Mouse (Mus musculus) hindbrain, embryonic 11.5 days (tissue): ENCODE data around the gene Gm21083. TPM values are rescaled to one million over a fixed set of nuclear protein-coding genes. Genes with fewer than 3 reads are reported as not detected.
"Not testable (repeated sequence)": the region's sequence is repeated elsewhere in the genome, so short reads cannot be mapped to it uniquely, and the experiment has no call there.

Experiments used
- ATAC-seq: fragments of 200-750 bp; cut with Nextera tagmentation; 2 replicates; pipeline ENCODE4 v1.8.0; 2017; ENCODE audit warnings: mild to moderate bottlenecking, moderate TSS enrichment, moderate library complexity; ENCODE audit not compliant: low FRiP score
- DNase-seq: peaks from one replicate; pipeline ENCODE4 v3.0.0-alpha.2; 2015; ENCODE audit warnings: low spot score
- H3K27ac ChIP-seq: fragments of 300-500 bp; sonication (generic); 2 replicates; pipeline ENCODE4 v1.5.1; 2014; ENCODE audit warnings: mild to moderate bottlenecking, low read depth, low read length
- H3K27me3 ChIP-seq: fragments of 300-500 bp; sonication (generic); 2 replicates; pipeline ENCODE4 v1.6.1; 2014; ENCODE audit warnings: mild to moderate bottlenecking, low read length, moderate library complexity, mixed read lengths; ENCODE audit not compliant: control insufficient read depth, insufficient read depth
- H3K36me3 ChIP-seq: fragments of 300-500 bp; sonication (generic); 2 replicates; pipeline ENCODE4 v1.6.1; 2014; ENCODE audit warnings: mild to moderate bottlenecking, low read length, moderate library complexity, mixed read lengths; ENCODE audit not compliant: control insufficient read depth, insufficient read depth
- H3K4me1 ChIP-seq: fragments of 300-500 bp; sonication (generic); replicated peaks from 2 replicates; pipeline ENCODE4 v1.6.1; 2014; ENCODE audit warnings: low read length, mixed read lengths; ENCODE audit not compliant: control insufficient read depth, insufficient read depth
- H3K4me2 ChIP-seq: fragments of 300-500 bp; sonication (generic); replicated peaks from 2 replicates; pipeline ENCODE4 v1.6.1; 2014; ENCODE audit warnings: mild to moderate bottlenecking, low read depth, low read length
- H3K4me3 ChIP-seq: fragments of 300-500 bp; sonication (generic); 2 replicates; pipeline ENCODE4 v1.5.1; 2014; ENCODE audit warnings: low read depth, low read length
- H3K9ac ChIP-seq: fragments of 300-500 bp; sonication (generic); 2 replicates; pipeline ENCODE4 v1.6.1; 2014; ENCODE audit warnings: low read depth, low read length
- H3K9me3 ChIP-seq: fragments of 300-500 bp; sonication (generic); 2 replicates; pipeline ENCODE4 v1.6.1; 2016; ENCODE audit warnings: low read length; ENCODE audit not compliant: control insufficient read depth
- WGBS: fragments of 180-500 bp; shearing (Covaris S2); extraction: QIAGEN DNeasy Blood & Tissue Kit; methylation state at CpG from one replicate; pipeline ENCODE4 v1.1.7; 2014; 5-methylcytosine and 5-hydroxymethylcytosine counted together
- polyA plus RNA-seq: library from polyadenylated mRNA; unstranded; fragments of >200 nt; fragmentation: Nextera tagmentation; extraction: Ambion mirVana; gene quantifications from 2 replicates; pipeline ENCODE4 v1.2.1, GENCODE M21; 2014

Gm21083 gene
- not detected in 2 replicates for polyA plus RNA-seq

DNA sequence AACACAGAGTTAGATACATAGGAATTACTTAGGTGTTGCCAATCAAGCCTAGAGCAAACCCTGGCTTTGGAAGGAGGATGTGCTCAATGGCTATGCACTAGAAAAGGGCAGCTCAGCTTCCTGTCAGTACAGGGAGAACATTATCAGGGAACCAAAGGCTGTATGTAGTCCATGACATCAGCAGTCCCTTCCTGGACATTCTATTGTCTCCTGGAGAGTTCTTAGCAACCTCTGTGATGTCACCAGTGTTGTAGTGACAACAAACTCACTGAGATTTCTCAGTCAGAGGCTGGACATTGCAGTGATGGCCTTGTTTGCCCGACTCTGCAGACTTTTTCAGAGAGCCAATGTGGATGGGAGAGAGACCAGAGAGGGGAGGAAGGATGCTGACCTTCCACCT, at the start of gene Gm21083:
Gene Gm21083 (plus strand): TSS at position 301 of the 400 bp plus-strand sequence.
- not testable (repeated sequence) for H3K4me2 ChIP-seq
- WGBS: no CpG with 5 or more reads among the region's 1 CpGs

GRCm38 (mm10) chr5:15529122-15529521, 48.0 kb upstream of the Gm21083 start, which contains the start of gene Gm21190:
Gm21190 (minus strand) TSS chr5:15529222.
- H3K4me2 ChIP-seq, DNase-seq, H3K4me3 ChIP-seq, H3K27ac ChIP-seq, ATAC-seq, H3K9ac ChIP-seq, H3K4me1 ChIP-seq, H3K36me3 ChIP-seq, H3K27me3 ChIP-seq, H3K9me3 ChIP-seq: not testable (repeated sequence)
- WGBS: no CpG with 5 or more reads among the region's 1 CpGs

More for the DNA sequence above, at the start of gene Gm21083:
- not testable (repeated sequence) for H3K36me3 ChIP-seq, ATAC-seq, H3K27me3 ChIP-seq, DNase-seq, H3K9me3 ChIP-seq, H3K27ac ChIP-seq, H3K4me1 ChIP-seq, H3K4me3 ChIP-seq, H3K9ac ChIP-seq

DNA sequence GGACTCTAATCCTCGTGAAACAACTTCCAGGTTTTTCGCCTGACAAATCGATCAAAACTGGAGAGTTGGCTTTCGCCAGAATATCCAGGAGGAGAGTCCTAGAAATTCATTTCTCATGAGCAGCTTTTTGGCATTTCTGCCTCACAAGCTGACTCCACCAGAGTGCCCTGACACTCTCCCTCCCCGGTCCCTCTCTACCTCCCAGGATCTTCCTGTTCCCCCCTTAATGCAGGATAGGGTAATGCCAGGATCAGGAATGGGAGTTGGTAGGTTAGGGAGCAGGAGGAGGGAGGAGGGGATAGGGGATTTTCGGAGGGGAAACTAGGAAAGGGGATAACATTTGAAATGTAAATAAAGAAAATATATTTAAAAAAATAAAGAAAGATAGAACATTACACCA, 28.5 kb upstream of the Gm21083 start:
- not testable (repeated sequence) for H3K4me1 ChIP-seq, H3K27ac ChIP-seq, H3K9me3 ChIP-seq, H3K4me3 ChIP-seq, H3K4me2 ChIP-seq, ATAC-seq, H3K36me3 ChIP-seq, DNase-seq, H3K27me3 ChIP-seq, H3K9ac ChIP-seq
- WGBS: 79% methylated on average over 6 of the region's 6 CpGs

GRCm38 (mm10) chr5:15549134-15549533, 28.0 kb upstream of the Gm21083 start:
- H3K27me3 ChIP-seq, DNase-seq, ATAC-seq, H3K4me2 ChIP-seq, H3K9me3 ChIP-seq, H3K9ac ChIP-seq, H3K4me1 ChIP-seq, H3K4me3 ChIP-seq, H3K27ac ChIP-seq, H3K36me3 ChIP-seq: not testable (repeated sequence)
- 45% methylated on average over 1 of the region's 1 CpGs for WGBS

DNA sequence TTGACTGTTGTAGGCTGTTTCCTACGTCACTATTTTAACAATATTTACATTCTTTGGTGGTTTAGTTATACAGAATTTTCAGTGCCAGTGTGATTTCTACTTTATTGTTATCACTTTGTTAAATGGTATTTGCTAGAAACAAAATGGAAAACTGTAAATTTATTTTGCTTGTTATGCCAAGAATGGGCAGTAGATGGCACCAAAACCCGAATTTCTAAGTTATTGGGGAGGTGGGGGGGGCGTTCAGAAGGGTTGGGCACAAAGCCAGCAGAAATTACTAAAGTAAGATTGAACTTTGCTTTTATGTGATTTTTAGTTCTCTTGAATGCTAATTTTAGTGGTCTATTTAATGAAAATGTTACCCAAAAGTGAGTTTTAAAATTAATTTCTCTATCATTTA, 27.5 kb upstream of the Gm21083 start:
- not testable (repeated sequence) for H3K9ac ChIP-seq, H3K4me1 ChIP-seq, H3K9me3 ChIP-seq, H3K36me3 ChIP-seq, H3K4me3 ChIP-seq, H3K4me2 ChIP-seq, ATAC-seq, H3K27ac ChIP-seq, H3K27me3 ChIP-seq
- DNase-seq: peak; percentile 46
- WGBS: 12% methylated on average over 3 of the region's 3 CpGs

GRCm38 (mm10) chr5:15558654-15559053, 18.5 kb upstream of the Gm21083 start:
- H3K4me3 ChIP-seq, H3K9me3 ChIP-seq, H3K27me3 ChIP-seq, DNase-seq, ATAC-seq, H3K27ac ChIP-seq, H3K9ac ChIP-seq, H3K4me1 ChIP-seq, H3K36me3 ChIP-seq, H3K4me2 ChIP-seq: not testable (repeated sequence)
- 79% methylated on average over 1 of the region's 1 CpGs for WGBS

DNA sequence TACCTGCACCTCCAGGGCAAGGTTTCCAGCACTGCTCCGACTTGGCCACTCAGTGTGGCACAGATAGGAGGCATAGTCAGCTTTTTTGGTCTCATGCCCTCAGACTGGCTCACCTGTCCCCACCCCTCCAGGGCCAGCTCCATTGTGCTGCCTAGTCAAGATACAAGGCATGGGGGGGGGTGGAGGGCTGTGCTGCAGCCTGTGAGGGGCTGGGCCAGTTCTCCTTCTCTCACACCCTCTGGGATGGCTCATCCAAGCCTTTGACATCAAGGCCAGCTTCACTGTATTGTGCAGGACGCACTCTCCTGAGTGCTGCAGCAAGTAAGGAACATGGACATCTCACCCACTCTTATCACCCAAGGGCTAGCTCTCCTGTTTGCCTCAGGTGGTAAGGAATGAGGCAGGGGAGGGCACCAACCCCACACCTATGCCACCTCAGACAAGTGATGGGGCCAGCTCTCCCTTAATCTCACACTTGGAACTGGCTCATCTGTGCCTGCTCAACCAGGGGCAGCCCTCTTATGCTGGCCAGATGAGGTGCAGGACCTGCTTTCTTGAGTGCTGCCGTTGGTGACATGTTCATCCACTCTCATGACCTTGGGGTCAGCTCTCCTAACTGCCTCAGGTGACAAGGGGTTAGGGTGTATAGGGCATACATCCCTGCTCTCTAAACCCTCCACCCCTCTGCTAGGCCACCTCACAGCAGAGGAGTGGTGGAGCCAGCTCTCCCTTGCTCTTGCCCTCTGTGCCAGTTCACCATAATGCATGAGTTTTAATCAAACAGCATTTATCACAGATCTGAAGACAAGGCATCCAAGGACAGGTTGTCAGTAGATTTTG, 15.5 kb upstream of the Gm21083 start:
- WGBS: 75% methylated on average over 3 of the region's 3 CpGs

GRCm38 (mm10) chr5:15573735-15574134, 3.4 kb upstream of the Gm21083 start:
- not testable (repeated sequence) for DNase-seq, H3K4me1 ChIP-seq, ATAC-seq, H3K4me3 ChIP-seq, H3K9me3 ChIP-seq, H3K4me2 ChIP-seq, H3K36me3 ChIP-seq, H3K27me3 ChIP-seq, H3K9ac ChIP-seq, H3K27ac ChIP-seq

More for the DNA sequence above, 15.5 kb upstream of the Gm21083 start:
- ATAC-seq: peak; percentile 59
- not testable (repeated sequence) for H3K9ac ChIP-seq, H3K27ac ChIP-seq, H3K4me2 ChIP-seq, H3K9me3 ChIP-seq, H3K27me3 ChIP-seq, H3K4me3 ChIP-seq, H3K36me3 ChIP-seq, H3K4me1 ChIP-seq, DNase-seq

GRCm38 (mm10) chr5:15586351-15586750, 9.2 kb downstream of the Gm21083 start:
- not testable (repeated sequence) for DNase-seq, H3K9me3 ChIP-seq, H3K4me2 ChIP-seq, H3K27me3 ChIP-seq, H3K36me3 ChIP-seq, H3K4me3 ChIP-seq, H3K27ac ChIP-seq, H3K9ac ChIP-seq, ATAC-seq, H3K4me1 ChIP-seq
